Mouse (Mus musculus) mouse trophoblast stem cell (cell line): ENCODE measurements around the gene Kank1.

ENCODE experiments used
- in situ Hi-C, 2 experiments: fragments of 300-500 bp; cut with MseI, MboI; formaldehyde crosslinking; loops; 2 replicates in 1 of 2; 3 replicates in 1 of 2; pipeline ENCODE4 v1.15.1; 2025

Gene Kank1

GRCm38 (mm10) chr19:25360571-25361029 lies 123.8 kb downstream of the Kank1 start:
- in situ Hi-C loops, result no loop called here

- in situ Hi-C loops, result no loop called here
Measured at GRCm38 (mm10) chr19:25361956-25362355, 125.2 kb downstream of the Kank1 start.

- in situ Hi-C loops, result no loop called here
Measured at GRCm38 (mm10) chr19:25365698-25366097, 128.9 kb downstream of the Kank1 start.

GRCm38 (mm10) chr19:25366620-25367019 lies 129.8 kb downstream of the Kank1 start:
- in situ Hi-C loops, result no loop called here

GRCm38 (mm10) chr19:25370428-25370827 lies 133.7 kb downstream of the Kank1 start:
- in situ Hi-C loops, result no loop called here

GRCm38 (mm10) chr19:25372794-25373193 lies 136.0 kb downstream of the Kank1 start:
- in situ Hi-C loops, result no loop called here

GRCm38 (mm10) chr19:25373594-25373993 lies 136.8 kb downstream of the Kank1 start:
- in situ Hi-C loops, result no loop called here

GRCm38 (mm10) chr19:25374191-25374590 lies 137.4 kb downstream of the Kank1 start:
- in situ Hi-C loops, result no loop called here

- in situ Hi-C loops, result no loop called here
Measured at GRCm38 (mm10) chr19:25374926-25375325, 138.2 kb downstream of the Kank1 start.

GRCm38 (mm10) chr19:25376871-25377270 lies 140.1 kb downstream of the Kank1 start:
- in situ Hi-C loops, result no loop called here

GRCm38 (mm10) chr19:25380675-25381074 lies 143.9 kb downstream of the Kank1 start:
- in situ Hi-C loops, result no loop called here

GRCm38 (mm10) chr19:25381972-25382371 lies 145.2 kb downstream of the Kank1 start:
- in situ Hi-C loops, result no loop called here

GRCm38 (mm10) chr19:25382494-25382893 lies 145.7 kb downstream of the Kank1 start:
- in situ Hi-C loops, result no loop called here

GRCm38 (mm10) chr19:25383386-25384146 lies 146.8 kb downstream of the Kank1 start:
- in situ Hi-C loops, result no loop called here

GRCm38 (mm10) chr19:25385981-25386380 lies 149.2 kb downstream of the Kank1 start:
- in situ Hi-C loops, result no loop called here

- in situ Hi-C loops, result no loop called here
Measured at GRCm38 (mm10) chr19:25386679-25387470, 150.1 kb downstream of the Kank1 start.

GRCm38 (mm10) chr19:25387902-25388301 lies 151.1 kb downstream of the Kank1 start:
- in situ Hi-C loops, result no loop called here

GRCm38 (mm10) chr19:25392135-25392534 lies 155.4 kb downstream of the Kank1 start:
- in situ Hi-C loops, result no loop called here

GRCm38 (mm10) chr19:25395035-25395434 lies 158.3 kb downstream of the Kank1 start:
- in situ Hi-C loops, result no loop called here

- in situ Hi-C loops, result no loop called here
Measured at GRCm38 (mm10) chr19:25396709-25397266, 160.0 kb downstream of the Kank1 start.

GRCm38 (mm10) chr19:25399511-25400211 lies 162.9 kb downstream of the Kank1 start:
- in situ Hi-C loops, result no loop called here
